In the genomic region with DNA sequence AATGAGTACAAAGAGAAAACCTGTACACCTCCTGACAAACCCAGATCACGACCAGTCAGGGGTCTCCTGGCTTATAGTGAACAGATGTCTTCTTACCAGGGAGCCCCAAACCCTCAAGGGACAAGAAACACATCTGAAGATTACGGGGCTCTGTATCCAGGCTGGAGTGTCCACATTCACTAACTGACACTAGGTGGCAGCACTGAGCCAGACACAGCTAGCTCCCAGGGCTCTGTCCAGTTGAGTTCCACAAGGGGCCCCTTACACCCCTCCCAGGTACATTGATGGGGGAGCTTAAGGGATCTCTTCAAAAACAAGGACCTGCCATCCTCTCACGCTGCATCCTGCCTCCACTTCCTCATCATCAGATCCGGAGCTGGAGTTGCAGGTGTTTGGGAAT, we compare ENCODE assay signal across 8 mouse cellular contexts. TPM values are rescaled to one million over a fixed set of nuclear protein-coding genes. Genes with fewer than 3 reads are reported as not detected.
DNase-seq lines count a peak whose midpoint lies in the region; ATAC-seq and TF ChIP-seq lines count a peak whose summit lies in the region.
"Had no signal": no experiment of that assay in that cellular context is flagged by ENCODE, and none has a peak within 500 bp of the region (broad histone marks: within the 10 kb centered on the region; RNA-seq: fewer than 3 reads in every experiment).

No protein-coding gene starts in this region.

- in situ Hi-C loops in CH12.LX (cut with MboI; ENCODE audit: low pct_ligation_motif_present, low pct_unique_long_range_greater_than_20kb, low sequenced_read_pairs), result loop anchor here (5.0 to 10.0 kb wide), 2 partner anchors 54 to 82 kb away; no protein-coding TSS in a partner anchor

- H3K4me3 ChIP-seq in CH12.LX (replicated peaks in 1 of 3; ENCODE audit: low read depth in 2 of 3, low read length in 2 of 3, poor library complexity in 1 of 3), result no peak overlapping the region
- no peak overlapping the region for H3K4me3 ChIP-seq in heart, postnatal 0 days (ENCODE audit: low read depth, low read length)
- H3K4me3 ChIP-seq: hindbrain, embryonic 15.5 days had no signal

- no peak for TF ChIP-seq POLR2A in CH12.LX (IDR thresholded peaks at IDR 0.05; ENCODE audit: low read depth, low read length)

- peak; percentile 86 to 95 for TF ChIP-seq CTCF in CH12.LX (conservative IDR thresholded peaks at IDR 0.05 in 1 of 2, IDR thresholded peaks at IDR 0.05 in 1 of 2; ENCODE audit: low read depth in 2 of 2, low read length in 2 of 2)
- TF ChIP-seq CTCF in heart, postnatal 0 days (IDR thresholded peaks at IDR 0.05; ENCODE audit: low read depth), result peak; percentile 88

- DNase-seq in CH12.LX (ENCODE audit: extremely low read depth), result peak; percentile 86
- peak; percentile 64 for DNase-seq in adrenal gland, adult 2 months
- peak; percentile 74 for DNase-seq in embryo, embryonic 9.5 days (ENCODE audit: extremely low spot score)
- peak; percentile 82 for DNase-seq in heart, postnatal 0 days (ENCODE audit: low spot score)
- peak; percentile 77 for DNase-seq in layer of hippocampus, adult 9-10 months (ENCODE audit: low spot score)
- DNase-seq in lung, postnatal 4 days, result peak; percentile 67 to 81
- peak; percentile 83 to 85 for DNase-seq in right cerebral cortex, postnatal 10 days (ENCODE audit: low spot score in 2 of 2)

- peaks cover 39 to 68% of the 10 kb centered on the region in 2 experiments for H3K36me3 ChIP-seq in CH12.LX (replicated peaks in 1 of 2; ENCODE audit: control insufficient read depth in 1 of 2, insufficient read depth in 1 of 2, low read length in 1 of 2)
- H3K36me3 ChIP-seq in heart, postnatal 0 days (replicated peaks; ENCODE audit: control insufficient read depth, insufficient read depth, low read length), result peaks cover 29% of the 10 kb centered on the region

- H3K79me2 ChIP-seq in CH12.LX (replicated peaks; ENCODE audit: control insufficient read depth, extremely low read depth, insufficient read depth, poor library complexity, severe bottlenecking), result peaks cover 11% of the 10 kb centered on the region

- ATAC-seq in heart, postnatal 0 days (ENCODE audit: insufficient read depth, low read depth), result no peak

- TF ChIP-seq EP300 in CH12.LX (IDR thresholded peaks at IDR 0.05; ENCODE audit: low read length), result no peak
- no peak for TF ChIP-seq EP300 in heart, postnatal 0 days (IDR thresholded peaks at IDR 0.05; ENCODE audit: low read depth)

- 13% methylated on average over 4 of the region's 4 CpGs for WGBS in heart, postnatal 0 days

- H3K4me2 ChIP-seq in CH12.LX (ENCODE audit: insufficient read depth, low read depth, poor library complexity, severe bottlenecking), result no peak overlapping the region
- no peak overlapping the region for H3K4me2 ChIP-seq in heart, postnatal 0 days (ENCODE audit: low read depth, low read length)
- H3K4me2 ChIP-seq: hindbrain, embryonic 15.5 days had no signal

- H3K4me1 ChIP-seq in CH12.LX (ENCODE audit: control insufficient read depth in 1 of 2, insufficient read depth in 2 of 2), result peaks cover 3 to 54% of the 10 kb centered on the region in 2 experiments; a peak in 3 of 4 replicates
- peaks cover 12% of the 10 kb centered on the region for H3K4me1 ChIP-seq in heart, postnatal 0 days (ENCODE audit: control insufficient read depth, insufficient read depth)

- H3K27me3 ChIP-seq in CH12.LX (replicated peaks), result peaks cover under 1% of the 10 kb centered on the region
- no peaks in the 10 kb centered on the region for H3K27me3 ChIP-seq in heart, postnatal 0 days (ENCODE audit: control insufficient read depth, insufficient read depth, low read length)
- H3K27me3 ChIP-seq: hindbrain, embryonic 15.5 days had no signal

- no peaks in the 10 kb centered on the region for H3K9me3 ChIP-seq in CH12.LX (replicated peaks; ENCODE audit: low read length)
- H3K9me3 ChIP-seq in heart, postnatal 0 days (replicated peaks; ENCODE audit: control insufficient read depth, low read length), result no peaks in the 10 kb centered on the region
- H3K9me3 ChIP-seq: hindbrain, embryonic 15.5 days had no signal

- dilution Hi-C loops in CH12.LX (cut with MboI; ENCODE audit: extremely low pct_ligation_motif_present, extremely low pct_unique_long_range_greater_than_20kb, low sequenced_read_pairs), result no loop called here

- peak; percentile 65 for TF ChIP-seq RAD21 in CH12.LX (IDR thresholded peaks at IDR 0.05; ENCODE audit: low read depth, low read length)

- H3K9ac ChIP-seq in CH12.LX (ENCODE audit: insufficient read depth, low read depth), result no peak overlapping the region
- no peak overlapping the region for H3K9ac ChIP-seq in heart, postnatal 0 days (replicated peaks; ENCODE audit: low read depth, low read length)
- H3K9ac ChIP-seq: hindbrain, embryonic 15.5 days had no signal

- H3K27ac ChIP-seq in CH12.LX (ENCODE audit: insufficient read depth, low read depth), result no peak overlapping the region
- H3K27ac ChIP-seq in heart, postnatal 0 days (ENCODE audit: low read depth), result no peak overlapping the region
- H3K27ac ChIP-seq: hindbrain, embryonic 15.5 days had no signal

TF ChIP-seq in CH12.LX, 34 proteins besides CTCF, POLR2A, EP300 and RAD21:
- peak; percentile 81 for TF ChIP-seq SMC3 (IDR thresholded peaks at IDR 0.05; ENCODE audit: low read depth, low read length)
- TF ChIP-seq MAX (IDR thresholded peaks at IDR 0.05; ENCODE audit: low read length), result no peak
- no peak for TF ChIP-seq MXI1 (IDR thresholded peaks at IDR 0.05; ENCODE audit: low read depth, low read length)
- no peak for TF ChIP-seq MAFK (IDR thresholded peaks at IDR 0.05; ENCODE audit: insufficient replicate concordance, low read length)
- peak; percentile 25; the same call in 1 of the 2 replicates for TF ChIP-seq ZMIZ1 (IDR thresholded peaks at IDR 0.05; ENCODE audit: low read depth, low read length)
- no peak for TF ChIP-seq RCOR1 (conservative IDR thresholded peaks at IDR 0.05; ENCODE audit: low read depth, low read length)

RNA-seq across cellular contexts. Expression of gene Npcd, which starts 3.6 kb away (rescaled TPM):
- total RNA-seq in CH12.LX (2012; rRNA removed) (0.59 and 0.67 TPM in 2 replicates), CH12.LX (2014; rRNA removed) (not detected in 2 replicates)
- polyA plus RNA-seq in CH12.LX (2012; ENCODE audit: insufficient read length, low read depth), result not detected in 2 replicates
- total RNA-seq in adrenal gland, adult 2 months (2021), result 1 to 10 TPM; 1.2 to 2.0 TPM
- polyA plus RNA-seq in adrenal gland, adult 2 months (2012; rRNA removed), result 13.4 and 14.6 TPM in 2 replicates
- 1.9 and 8.7 TPM in 2 replicates for total RNA-seq in heart, postnatal 0 days (2014; rRNA removed; ENCODE audit: low replicate concordance)
- polyA plus RNA-seq in heart, postnatal 0 days (2015; fragmentation: Nextera tagmentation; extraction: Ambion mirVana), result not detected in 2 replicates

RNA-seq across cellular contexts. Expression of gene Cbx6, which starts 4.1 kb away (rescaled TPM):
- total RNA-seq in CH12.LX (2012; rRNA removed) (29.9 and 30.0 TPM in 2 replicates), CH12.LX (2014; rRNA removed) (10.0 and 11.1 TPM in 2 replicates)
- polyA plus RNA-seq in CH12.LX (2012; ENCODE audit: insufficient read length, low read depth), result 38.1 and 40.7 TPM in 2 replicates
- total RNA-seq in adrenal gland, adult 2 months (2021), result 10 to 100 TPM; 46.2 to 67.3 TPM
- 105 and 106 TPM in 2 replicates for polyA plus RNA-seq in adrenal gland, adult 2 months (2012; rRNA removed)
- 47.3 and 51.8 TPM in 2 replicates for total RNA-seq in heart, postnatal 0 days (2014; rRNA removed; ENCODE audit: low replicate concordance)
- 24.9 and 25.6 TPM in 2 replicates for polyA plus RNA-seq in heart, postnatal 0 days (2015; fragmentation: Nextera tagmentation; extraction: Ambion mirVana)

RNA-seq across cellular contexts. Expression of gene Nptxr, which starts 25.8 kb away (rescaled TPM):
- total RNA-seq in CH12.LX (2012; rRNA removed), result 0.92 and 2.1 TPM in 2 replicates
- 0.09 TPM in 1 of 2 replicates, not detected in the other for total RNA-seq in CH12.LX (2014; rRNA removed)
- polyA plus RNA-seq in CH12.LX (2012; ENCODE audit: insufficient read length, low read depth), result 0.14 and 0.16 TPM in 2 replicates
- 1 to 10 TPM; 4.4 to 7.9 TPM for total RNA-seq in adrenal gland, adult 2 months (2021)
- polyA plus RNA-seq in adrenal gland, adult 2 months (2012; rRNA removed), result 5.5 and 6.3 TPM in 2 replicates
- 10.8 and 13.7 TPM in 2 replicates for total RNA-seq in heart, postnatal 0 days (2014; rRNA removed; ENCODE audit: low replicate concordance)
- polyA plus RNA-seq in heart, postnatal 0 days (2015; fragmentation: Nextera tagmentation; extraction: Ambion mirVana), result 0.84 and 1.00 TPM in 2 replicates

RNA-seq across cellular contexts. Expression of gene Dnal4, which starts 52.7 kb away (rescaled TPM):
- total RNA-seq in CH12.LX (2012; rRNA removed), result 16.5 and 20.9 TPM in 2 replicates
- total RNA-seq in CH12.LX (2014; rRNA removed), result 11.3 and 11.7 TPM in 2 replicates
- polyA plus RNA-seq in CH12.LX (2012; ENCODE audit: insufficient read length, low read depth), result 17.8 and 18.5 TPM in 2 replicates
- 10 to 100 TPM; 13.9 to 24.8 TPM for total RNA-seq in adrenal gland, adult 2 months (2021)
- 39.9 and 43.0 TPM in 2 replicates for polyA plus RNA-seq in adrenal gland, adult 2 months (2012; rRNA removed)
- total RNA-seq in heart, postnatal 0 days (2014; rRNA removed; ENCODE audit: low replicate concordance), result 25.9 and 35.5 TPM in 2 replicates
- polyA plus RNA-seq in heart, postnatal 0 days (2015; fragmentation: Nextera tagmentation; extraction: Ambion mirVana), result 35.5 and 38.9 TPM in 2 replicates
